Mouse (Mus musculus) heart, embryonic 10.5 days (tissue): ENCODE results near the gene Cnot10. TPM values are rescaled to one million over a fixed set of nuclear protein-coding genes. Genes with fewer than 3 reads are reported as not detected.

ENCODE experiments used
- DNase-seq: peaks from one replicate; pipeline ENCODE4 v3.0.0-alpha.2; 2017; ENCODE audit warnings: low spot score
- H3K27ac ChIP-seq: fragments of 300-500 bp; sonication (generic); 2 replicates; pipeline ENCODE4 v1.5.1; 2016; ENCODE audit warnings: mild to moderate bottlenecking
- H3K27me3 ChIP-seq: fragments of 300-500 bp; sonication (generic); 2 replicates; pipeline ENCODE4 v1.6.1; 2016; ENCODE audit warnings: mild to moderate bottlenecking; ENCODE audit not compliant: poor library complexity, insufficient read depth, severe bottlenecking
- H3K36me3 ChIP-seq: fragments of 300-500 bp; sonication (generic); 2 replicates; pipeline ENCODE4 v1.6.1; 2016; ENCODE audit warnings: mild to moderate bottlenecking, moderate library complexity
- H3K4me1 ChIP-seq: fragments of 300-500 bp; sonication (generic); 2 replicates; pipeline ENCODE4 v1.6.1; 2016; ENCODE audit warnings: mild to moderate bottlenecking
- H3K4me3 ChIP-seq: fragments of 300-500 bp; sonication (generic); 2 replicates; pipeline ENCODE4 v1.5.1; 2016; ENCODE audit warnings: mild to moderate bottlenecking, moderate library complexity
- H3K9me3 ChIP-seq: fragments of 300-500 bp; sonication (generic); 2 replicates; pipeline ENCODE4 v1.6.1; 2016; ENCODE audit warnings: mild to moderate bottlenecking, moderate library complexity
- WGBS: fragments of 180-500 bp; shearing (Covaris S2); methylation state at CpG from one replicate; pipeline ENCODE4 v1.1.7; 2016; 5-methylcytosine and 5-hydroxymethylcytosine counted together
- polyA plus RNA-seq: library from polyadenylated mRNA; unstranded; fragments of >200 nt; fragmentation: Nextera tagmentation; extraction: Ambion mirVana; gene quantifications from 2 replicates; pipeline ENCODE4 v1.2.1, GENCODE M21; 2016

Gene Cnot10
- polyA plus RNA-seq, 1 experiment from 2014 or later = 53.3 TPM

- Histone ChIP-seq H3K27ac (no peak overlapping the region), H3K9me3 (no peaks in the 10 kb centered on the region), H3K4me1 (no peaks in the 10 kb centered on the region), H3K27me3 (peaks cover 14% of the 10 kb centered on the region), H3K4me3 (no peak overlapping the region), H3K36me3 (no peaks in the 10 kb centered on the region)
- DNase-seq = no peak
- 83% methylated on average over 12 of the region's 12 CpGs for WGBS
These were observed 6.8 kb upstream of the Cnot10 start for GRCm38 (mm10) chr9:114646556-114647505.

GRCm38 (mm10) chr9:114639186-114639748 lies 717 bp downstream of the Cnot10 start:
- WGBS = 10% methylated on average over 18 of the region's 18 CpGs
- Histone ChIP-seq H3K27me3 (peaks cover 14% of the 10 kb centered on the region), H3K9me3 (no peaks in the 10 kb centered on the region), H3K27ac (peak overlapping the region; percentile 91), H3K4me1 (peaks cover 12% of the 10 kb centered on the region), H3K36me3 (peaks cover 10% of the 10 kb centered on the region), H3K4me3 (peak overlapping the region; percentile 90)
- no peak for DNase-seq

GRCm38 (mm10) chr9:114636751-114637150 lies 3.2 kb downstream of the Cnot10 start:
- Histone ChIP-seq H3K9me3 (no peaks in the 10 kb centered on the region), H3K27ac (no peak overlapping the region), H3K27me3 (no peaks in the 10 kb centered on the region), H3K4me1 (peaks cover 12% of the 10 kb centered on the region), H3K4me3 (no peak overlapping the region), H3K36me3 (peaks cover 16% of the 10 kb centered on the region)
- 89% methylated on average over 3 of the region's 3 CpGs for WGBS
- DNase-seq = no peak

- Histone ChIP-seq H3K9me3 (no peaks in the 10 kb centered on the region), H3K27me3 (no peaks in the 10 kb centered on the region), H3K36me3 (peaks cover 20% of the 10 kb centered on the region), H3K4me1 (peaks cover 12% of the 10 kb centered on the region), H3K27ac (no peak overlapping the region), H3K4me3 (no peak overlapping the region)
- no peak for DNase-seq
- WGBS = 94% methylated on average over 4 of the region's 4 CpGs
These were observed 3.8 kb downstream of the Cnot10 start for GRCm38 (mm10) chr9:114636150-114636549.

GRCm38 (mm10) chr9:114632331-114632730 lies 7.7 kb downstream of the Cnot10 start:
- no peak overlapping the region for H3K4me3 ChIP-seq
- 87% methylated on average over 4 of the region's 4 CpGs for WGBS
- no peak overlapping the region for H3K27ac ChIP-seq
- no peaks in the 10 kb centered on the region for H3K9me3 ChIP-seq
- peaks cover 4% of the 10 kb centered on the region; the same call in 1 of the 2 replicates for H3K4me1 ChIP-seq
- H3K36me3 ChIP-seq = peaks cover 48% of the 10 kb centered on the region
- no peak for DNase-seq
- no peaks in the 10 kb centered on the region for H3K27me3 ChIP-seq

- no peaks in the 10 kb centered on the region for H3K9me3 ChIP-seq
- no peak overlapping the region for H3K4me3 ChIP-seq
- no peaks in the 10 kb centered on the region for H3K27me3 ChIP-seq
- 57% methylated on average over 4 of the region's 4 CpGs for WGBS
- no peaks in the 10 kb centered on the region for H3K4me1 ChIP-seq
- peaks cover 86% of the 10 kb centered on the region for H3K36me3 ChIP-seq
- no peak overlapping the region for H3K27ac ChIP-seq
- no peak for DNase-seq
These were observed 13.3 kb downstream of the Cnot10 start for GRCm38 (mm10) chr9:114626726-114627125.

- no peaks in the 10 kb centered on the region for H3K4me1 ChIP-seq
- WGBS = 88% methylated on average over 6 of the region's 6 CpGs
- H3K27ac ChIP-seq = no peak overlapping the region
- no peak overlapping the region for H3K4me3 ChIP-seq
- no peaks in the 10 kb centered on the region for H3K9me3 ChIP-seq
- DNase-seq = no peak
- H3K36me3 ChIP-seq = peaks cover 87% of the 10 kb centered on the region
- no peaks in the 10 kb centered on the region for H3K27me3 ChIP-seq
These were observed 15.8 kb downstream of the Cnot10 start for GRCm38 (mm10) chr9:114624178-114624577.

GRCm38 (mm10) chr9:114621149-114621548 lies 18.8 kb downstream of the Cnot10 start:
- Histone ChIP-seq H3K9me3 (no peaks in the 10 kb centered on the region), H3K27me3 (no peaks in the 10 kb centered on the region), H3K27ac (no peak overlapping the region), H3K4me1 (no peaks in the 10 kb centered on the region), H3K36me3 (peaks cover 84% of the 10 kb centered on the region), H3K4me3 (no peak overlapping the region)
- WGBS = 87% methylated on average over 5 of the region's 5 CpGs
- no peak for DNase-seq

- Histone ChIP-seq H3K27me3 (no peaks in the 10 kb centered on the region), H3K27ac (no peak overlapping the region), H3K9me3 (no peaks in the 10 kb centered on the region), H3K36me3 (peaks cover 81% of the 10 kb centered on the region), H3K4me3 (no peak overlapping the region), H3K4me1 (no peaks in the 10 kb centered on the region)
- no peak for DNase-seq
- WGBS = 86% methylated on average over 9 of the region's 9 CpGs
These were observed 25.6 kb downstream of the Cnot10 start for GRCm38 (mm10) chr9:114614176-114614953.

- no peaks in the 10 kb centered on the region for H3K27me3 ChIP-seq
- no peaks in the 10 kb centered on the region for H3K4me1 ChIP-seq
- WGBS = 95% methylated on average over 4 of the region's 4 CpGs
- DNase-seq = no peak
- H3K27ac ChIP-seq = no peak overlapping the region
- H3K36me3 ChIP-seq = peaks cover 81% of the 10 kb centered on the region
- H3K4me3 ChIP-seq = no peak overlapping the region
- H3K9me3 ChIP-seq = no peaks in the 10 kb centered on the region
These were observed 27.0 kb downstream of the Cnot10 start for GRCm38 (mm10) chr9:114613026-114613425.

GRCm38 (mm10) chr9:114612566-114612965 lies 27.4 kb downstream of the Cnot10 start:
- no peak overlapping the region for H3K4me3 ChIP-seq
- DNase-seq = no peak
- H3K27ac ChIP-seq = no peak overlapping the region
- H3K36me3 ChIP-seq = peaks cover 81% of the 10 kb centered on the region
- WGBS = 89% methylated on average over 4 of the region's 4 CpGs
- no peaks in the 10 kb centered on the region for H3K27me3 ChIP-seq
- no peaks in the 10 kb centered on the region for H3K9me3 ChIP-seq
- H3K4me1 ChIP-seq = no peaks in the 10 kb centered on the region

GRCm38 (mm10) chr9:114610266-114610665 lies 29.7 kb downstream of the Cnot10 start:
- no peak overlapping the region for H3K27ac ChIP-seq
- 92% methylated on average over 3 of the region's 3 CpGs for WGBS
- DNase-seq = no peak
- no peaks in the 10 kb centered on the region for H3K27me3 ChIP-seq
- no peak overlapping the region for H3K4me3 ChIP-seq
- no peaks in the 10 kb centered on the region for H3K9me3 ChIP-seq
- H3K4me1 ChIP-seq = no peaks in the 10 kb centered on the region
- peaks cover 88% of the 10 kb centered on the region for H3K36me3 ChIP-seq
